Comparison of ENCODE assay signal across 14 mouse cellular contexts in the genomic region with DNA sequence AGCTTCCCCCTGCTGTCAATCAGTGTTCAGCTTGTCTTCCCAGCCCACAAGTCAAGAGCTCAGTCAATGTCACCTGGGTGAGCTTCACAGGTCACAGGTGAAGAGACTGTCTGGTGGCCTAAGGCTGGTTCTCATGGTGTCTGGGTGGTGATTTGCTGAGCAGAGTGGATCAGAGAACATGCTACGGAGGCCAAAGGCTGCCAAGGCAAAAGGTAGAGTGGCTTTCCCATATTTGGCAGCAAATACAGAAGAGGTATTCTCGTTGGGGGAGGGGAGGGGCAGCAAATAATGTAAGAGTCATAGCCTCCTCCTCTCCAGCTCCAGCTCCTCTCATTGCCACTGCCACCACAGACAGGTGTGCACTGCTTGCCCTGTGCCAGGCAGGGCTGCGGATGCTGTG. TPM values are rescaled to one million over a fixed set of nuclear protein-coding genes. Genes with fewer than 3 reads are reported as not detected.
A peak's percentile ranks its signal among the peaks of the same experiment; 100 is the strongest.
DNase-seq lines count a peak whose midpoint lies in the region; ATAC-seq lines count a peak whose summit lies in the region.
"Had no signal": no experiment of that assay in that cellular context is flagged by ENCODE, and none has a peak within 500 bp of the region (broad histone marks: within the 10 kb centered on the region; RNA-seq: fewer than 3 reads in every experiment).

No protein-coding gene starts in this region.

- 48% methylated on average over 3 of the region's 3 CpGs for WGBS in heart, embryonic 13.5 days
- 76% methylated on average over 3 of the region's 3 CpGs for WGBS in kidney, embryonic 14.5 days
- WGBS in limb, embryonic 10.5 days, result 84% methylated on average over 3 of the region's 3 CpGs

- peak overlapping the region; percentile 91 for H3K27ac ChIP-seq in heart, embryonic 13.5 days (replicated peaks)
- no peak overlapping the region for H3K27ac ChIP-seq in kidney, embryonic 14.5 days (ENCODE audit: low read depth, low read length)
- peak overlapping the region; percentile 8; the same call in 1 of the 2 replicates for H3K27ac ChIP-seq in limb, embryonic 10.5 days
- H3K27ac ChIP-seq: liver, embryonic 14.5 days; midbrain, embryonic 12.5 days had no signal

- H3K4me1 ChIP-seq in heart, embryonic 13.5 days, result peaks cover 78% of the 10 kb centered on the region
- peaks cover 41% of the 10 kb centered on the region for H3K4me1 ChIP-seq in kidney, embryonic 14.5 days (ENCODE audit: control insufficient read depth, insufficient read depth, low read length)
- peaks cover 39% of the 10 kb centered on the region for H3K4me1 ChIP-seq in limb, embryonic 10.5 days

- H3K4me2 ChIP-seq in heart, embryonic 13.5 days, result no peak overlapping the region
- no peak overlapping the region for H3K4me2 ChIP-seq in kidney, embryonic 14.5 days (replicated peaks; ENCODE audit: low read depth, low read length)
- H3K4me2 ChIP-seq: midbrain, embryonic 12.5 days had no signal

- H3K9ac ChIP-seq in heart, embryonic 13.5 days, result peak overlapping the region; percentile 50
- no peak overlapping the region for H3K9ac ChIP-seq in kidney, embryonic 14.5 days (ENCODE audit: low read depth, low read length)
- H3K9ac ChIP-seq: liver, embryonic 14.5 days; midbrain, embryonic 12.5 days had no signal

- H3K36me3 ChIP-seq in heart, embryonic 13.5 days, result no peaks in the 10 kb centered on the region
- no peaks in the 10 kb centered on the region for H3K36me3 ChIP-seq in kidney, embryonic 14.5 days (ENCODE audit: control insufficient read depth, insufficient read depth, low read length)
- H3K36me3 ChIP-seq in limb, embryonic 10.5 days, result no peaks in the 10 kb centered on the region
- H3K36me3 ChIP-seq: midbrain, embryonic 12.5 days had no signal

- ATAC-seq in heart, embryonic 13.5 days (ENCODE audit: extremely low read depth, insufficient number of reproducible peaks, low FRiP score, low TSS enrichment), result no peak; the same call in 1 of the 2 replicates
- no peak for ATAC-seq in kidney, embryonic 14.5 days (ENCODE audit: low FRiP score, low TSS enrichment)
- ATAC-seq: inflammation-experienced regulatory T-cells, adult 6 months had no signal

- no peaks in the 10 kb centered on the region for H3K27me3 ChIP-seq in heart, embryonic 13.5 days (replicated peaks)
- H3K27me3 ChIP-seq in kidney, embryonic 14.5 days (ENCODE audit: control insufficient read depth, insufficient read depth, low read length), result no peaks in the 10 kb centered on the region
- no peaks in the 10 kb centered on the region for H3K27me3 ChIP-seq in limb, embryonic 10.5 days (ENCODE audit: low read depth, poor library complexity, severe bottlenecking)
- H3K27me3 ChIP-seq: midbrain, embryonic 12.5 days had no signal

- H3K9me3 ChIP-seq in heart, embryonic 13.5 days, result no peaks in the 10 kb centered on the region
- H3K9me3 ChIP-seq in kidney, embryonic 14.5 days (ENCODE audit: control insufficient read depth, low read length), result no peaks in the 10 kb centered on the region
- no peaks in the 10 kb centered on the region for H3K9me3 ChIP-seq in limb, embryonic 10.5 days (replicated peaks)
- H3K9me3 ChIP-seq: midbrain, embryonic 12.5 days had no signal

- H3K4me3 ChIP-seq in heart, embryonic 13.5 days, result no peak overlapping the region
- no peak overlapping the region for H3K4me3 ChIP-seq in kidney, embryonic 14.5 days (ENCODE audit: low read length)
- H3K4me3 ChIP-seq in limb, embryonic 10.5 days, result no peak overlapping the region
- H3K4me3 ChIP-seq: layer of hippocampus, adult 2 months; midbrain, embryonic 12.5 days had no signal

- no peak for DNase-seq in heart, adult 18-20 months
- DNase-seq in kidney, postnatal 10 days, result peak; percentile 48
- no peak for DNase-seq in limb, embryonic 10.5 days (ENCODE audit: low spot score)
- peak; percentile 84 for DNase-seq in lung, postnatal 25 days (ENCODE audit: low spot score)
- DNase-seq in frontal cortex, postnatal 25 days (ENCODE audit: low spot score in 2 of 2), result no peak
- DNase-seq in embryo, embryonic 11 days, result no peak
- DNase-seq: B cell, adult 2 months; cerebellum, adult 2 months had no signal

RNA-seq across cellular contexts. Expression of a gene that starts 37.2 kb away (rescaled TPM):
- polyA plus RNA-seq in heart, embryonic 13.5 days (2015; fragmentation: Nextera tagmentation; extraction: Ambion mirVana), result 127 and 140 TPM in 2 replicates
- 100 to 1,000 TPM in 1 of 2 experiments, 10 to 100 TPM in 1; 83.1 to 104 TPM for total RNA-seq in heart, adult 18-20 months (2021)
- polyA plus RNA-seq in kidney, embryonic 14.5 days (2014; fragmentation: Nextera tagmentation; extraction: Ambion mirVana), result 96.6 and 100 TPM in 2 replicates
- 61.2 and 78.5 TPM in 2 replicates for polyA plus RNA-seq in limb, embryonic 10.5 days (2016; fragmentation: Nextera tagmentation; extraction: Ambion mirVana)

Comparison
In these comparisons a context has a peak if more than half of its experiments do, and no peak if none do; other contexts are left out.
1. DNase-seq: peak in kidney, postnatal 10 days (single experiment) and lung, postnatal 25 days (single experiment); none in heart, adult 18-20 months (0 of 2), limb, embryonic 10.5 days (single experiment), frontal cortex, postnatal 25 days (0 of 2) and embryo, embryonic 11 days (single experiment).